Mouse (Mus musculus) retina, postnatal 1 day (tissue): ENCODE data around the gene G2e3.

ENCODE experiments used
- DNase-seq: peaks from one replicate; pipeline ENCODE4 v3.0.0-alpha.2; 2012

G2e3 gene

DNA sequence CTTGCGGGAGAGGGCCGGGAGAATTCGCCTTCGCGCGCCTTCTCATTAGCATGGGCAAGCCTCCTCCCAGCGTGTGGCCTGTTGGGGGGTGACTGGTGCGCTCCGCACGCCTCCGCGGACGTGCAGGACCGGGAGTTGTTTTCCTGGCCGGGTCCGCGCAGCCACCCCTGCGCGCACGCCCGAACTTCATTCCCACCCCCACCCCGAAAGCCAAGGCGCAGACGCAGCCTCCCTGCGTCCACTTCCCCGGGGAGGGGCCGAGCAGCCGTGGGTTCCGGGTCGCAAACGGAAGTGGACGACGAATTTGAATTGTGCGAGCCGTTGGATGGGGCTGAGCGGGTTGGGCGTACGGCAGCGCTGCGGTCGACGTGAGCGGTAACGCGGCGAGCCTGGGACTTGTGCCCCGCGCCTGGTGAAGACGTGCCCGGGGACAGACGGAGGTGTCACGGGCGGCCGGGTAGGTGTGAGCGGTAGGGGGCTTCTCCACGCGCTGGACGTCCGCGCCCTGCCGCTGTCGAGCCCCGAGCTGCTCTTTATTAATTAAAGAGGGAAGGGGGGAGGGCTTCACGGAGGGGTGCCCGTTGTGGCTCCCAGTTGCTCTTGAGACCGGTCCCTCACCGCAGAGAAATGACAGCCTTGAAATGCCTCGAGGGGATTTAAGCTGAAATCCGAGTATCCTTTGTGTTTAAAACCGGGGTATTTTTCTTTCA lies at the start of gene G2e3:
Gene G2e3 (plus strand): TSS at position 74 of the 710 bp plus-strand sequence.
- DNase-seq = peak; percentile 97

- DNase-seq = no peak
Measured at GRCm38 (mm10) chr12:51323604-51324003, 24.3 kb upstream of the G2e3 start.

DNA sequence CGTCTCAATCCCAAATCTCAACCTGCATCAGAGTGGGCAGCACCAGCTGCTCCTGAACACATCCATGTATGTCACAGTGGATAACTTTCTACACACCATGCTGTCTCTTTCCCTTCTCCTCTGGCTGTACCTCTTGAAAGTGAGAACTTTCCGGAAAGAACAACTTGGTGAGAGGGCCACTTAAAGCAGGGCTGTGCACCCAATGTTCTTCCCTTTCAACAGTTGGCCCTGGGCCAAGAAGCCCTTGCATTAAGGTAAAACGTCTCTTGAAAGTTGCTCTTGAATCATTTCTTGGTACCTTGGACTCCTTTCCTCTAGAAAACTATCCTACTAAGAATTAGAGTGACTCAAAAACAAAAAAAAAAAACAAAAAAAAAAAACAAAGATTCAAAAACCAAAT lies 21.0 kb upstream of the G2e3 start:
- DNase-seq = no peak

- DNase-seq = no peak
Measured at GRCm38 (mm10) chr12:51337014-51337413, 10.8 kb upstream of the G2e3 start.

- DNase-seq = peak; percentile 67
Measured at GRCm38 (mm10) chr12:51346121-51346520, 1.7 kb upstream of the G2e3 start.

DNA sequence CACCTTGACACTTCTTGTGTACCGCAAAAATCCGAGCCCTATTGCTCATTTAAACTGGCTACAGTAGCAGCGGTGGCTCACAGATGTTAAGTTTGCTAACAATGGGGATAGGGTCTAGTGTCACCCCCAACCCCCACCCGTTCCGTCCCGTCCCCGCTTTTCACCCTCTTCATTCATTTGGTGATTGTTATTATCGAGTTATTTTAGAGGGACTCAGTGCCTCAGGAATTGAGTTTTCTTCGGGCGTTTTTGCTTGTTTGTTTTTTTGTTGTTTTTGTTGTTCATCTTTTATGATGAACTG lies 787 bp downstream of the G2e3 start:
- DNase-seq = no peak

- no peak for DNase-seq
Measured at GRCm38 (mm10) chr12:51355296-51355695, 7.4 kb downstream of the G2e3 start.

- no peak for DNase-seq
Measured at GRCm38 (mm10) chr12:51361294-51361693, 13.4 kb downstream of the G2e3 start.

DNA sequence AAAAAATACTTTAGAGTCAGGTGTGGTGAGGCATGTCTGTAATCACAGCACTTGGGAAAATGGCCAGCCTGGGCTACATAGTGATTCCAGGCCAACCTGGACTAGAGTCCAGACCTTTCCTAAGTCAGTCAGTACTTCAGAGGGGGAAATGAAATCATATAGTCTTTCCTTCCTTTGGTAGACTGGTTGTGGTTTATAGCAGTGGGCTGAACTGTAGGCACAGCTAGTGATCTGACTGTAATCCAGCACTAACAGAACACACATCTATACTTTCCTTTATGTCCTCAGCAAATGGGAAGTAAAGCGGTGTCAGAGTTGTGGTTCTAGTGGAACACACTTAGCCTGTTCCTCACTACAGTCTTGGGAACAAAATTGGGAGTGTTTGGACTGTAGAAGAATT lies 15.0 kb downstream of the G2e3 start:
- DNase-seq = no peak

DNA sequence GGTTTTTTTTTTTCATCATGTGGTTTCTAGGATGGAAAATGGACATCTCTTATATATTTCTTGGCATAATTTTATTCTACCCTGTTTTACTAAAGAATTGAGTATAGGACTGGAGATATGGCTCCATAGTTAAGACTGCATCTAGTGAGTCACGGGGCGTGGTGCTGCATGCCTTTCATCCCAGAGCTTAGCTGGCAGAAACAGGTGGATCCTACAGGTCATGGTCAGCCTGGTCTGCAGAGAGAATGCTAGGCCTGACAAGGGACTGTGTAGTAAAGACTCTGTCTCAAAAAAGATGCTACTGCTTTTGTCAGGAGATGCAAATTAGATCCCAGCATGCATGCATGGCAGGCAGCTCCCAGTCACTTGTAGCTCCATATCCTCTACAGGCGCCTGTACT lies 20.6 kb downstream of the G2e3 start:
- DNase-seq = no peak

- peak; percentile 97 for DNase-seq
Measured at GRCm38 (mm10) chr12:51377003-51377887, 29.4 kb downstream of the G2e3 start, which contains the start of gene Scfd1. Gene Scfd1, plus strand, starts transcription at chr12:51377510.

GRCm38 (mm10) chr12:51377888-51378190 lies 30.0 kb downstream of the G2e3 start:
- DNase-seq = no peak

- no peak for DNase-seq
Measured at GRCm38 (mm10) chr12:51399871-51400270, 52.0 kb downstream of the G2e3 start.

DNA sequence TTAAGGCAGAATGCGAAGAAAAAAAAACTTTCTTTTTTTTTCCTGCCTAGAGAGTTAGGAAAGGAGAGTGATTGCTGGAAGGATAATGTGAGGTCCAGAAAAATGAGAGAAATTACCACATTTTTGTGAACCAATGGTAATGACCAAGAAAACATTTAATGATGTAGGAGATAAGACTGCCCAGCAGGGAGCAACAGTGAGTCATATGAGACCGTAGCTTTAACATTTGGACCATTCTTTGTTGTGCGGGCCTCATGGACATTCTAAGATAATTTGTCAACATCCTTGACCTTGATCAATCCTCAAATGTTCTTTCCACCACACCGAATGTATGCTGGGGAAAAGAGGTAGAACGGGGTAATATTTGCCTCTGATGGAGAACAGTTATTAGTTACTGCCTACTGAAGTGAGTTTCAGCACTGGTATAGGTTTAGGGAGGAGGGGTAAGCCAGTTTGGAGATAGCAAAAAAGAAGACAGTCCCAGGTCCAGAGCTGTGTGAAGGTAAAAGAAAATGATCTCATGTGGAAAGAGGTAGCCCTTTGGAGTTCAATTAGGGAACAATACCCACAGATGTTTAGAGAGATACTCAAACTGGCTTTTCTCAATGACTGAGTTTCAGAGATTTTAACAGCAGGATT lies 54.3 kb downstream of the G2e3 start:
- peak; percentile 63 for DNase-seq

DNA sequence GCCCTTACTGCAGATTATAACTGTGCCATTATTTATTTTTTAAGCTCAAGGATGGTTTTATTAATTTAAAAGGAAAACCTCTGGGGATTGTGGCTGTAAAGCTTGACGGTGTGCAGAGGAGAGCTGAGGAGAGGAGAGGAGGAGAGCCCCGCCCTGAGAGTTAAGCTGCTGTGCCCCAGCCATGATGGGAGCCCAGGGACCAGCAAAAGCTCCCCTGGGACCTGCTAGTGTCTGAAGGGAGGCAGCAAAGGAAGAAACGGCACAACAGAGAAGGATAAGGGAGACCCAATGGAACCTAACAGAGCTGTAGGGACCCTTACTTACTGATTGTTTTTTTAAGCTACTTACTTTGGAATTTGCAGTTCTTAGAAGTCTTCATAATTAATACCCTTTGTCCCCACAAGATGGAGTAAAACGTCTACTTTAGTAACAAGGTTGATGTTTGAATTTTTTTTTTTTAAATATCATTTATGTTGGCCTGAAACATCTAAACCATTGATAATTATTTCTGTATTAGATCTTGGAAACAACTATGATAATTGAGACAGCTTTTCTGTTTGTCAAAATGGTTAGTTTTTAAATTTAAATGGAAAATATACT lies 56.2 kb downstream of the G2e3 start:
- peak; percentile 29 for DNase-seq

DNA sequence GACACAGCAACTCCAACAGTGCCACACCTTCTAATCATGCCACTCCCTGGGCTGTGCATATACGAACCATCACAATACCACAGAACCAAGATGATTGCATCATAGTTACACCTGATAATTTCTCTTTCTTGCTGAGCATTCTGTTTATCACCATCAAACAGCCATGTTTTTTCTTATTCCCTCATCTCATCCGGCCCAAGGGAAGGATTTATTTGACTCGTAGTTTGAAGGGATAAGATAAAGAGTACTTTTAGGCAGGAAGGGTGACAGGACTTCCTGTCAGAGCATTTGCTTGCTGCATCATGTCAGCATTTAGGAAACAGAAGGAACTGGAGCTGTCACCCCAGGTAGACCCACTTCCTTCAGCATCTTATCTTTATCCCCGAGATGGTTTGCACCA lies 63.5 kb downstream of the G2e3 start:
- no peak for DNase-seq
